Mouse (Mus musculus) lung, postnatal 0 days (tissue): Measurements from ENCODE around the gene Cul5.

Source experiments
- CTCF ChIP-seq: IDR thresholded peaks from 2 replicates; pipeline ENCODE4 v1.5.1; 2016; ENCODE audit warnings: antibody characterized with exemption, mild to moderate bottlenecking
- EP300 ChIP-seq: IDR thresholded peaks from 2 replicates; pipeline ENCODE4 v1.6.1; 2016; ENCODE audit warnings: antibody characterized with exemption, mild to moderate bottlenecking, control low read depth

GRCm38 (mm10) chr9:53666665-53667019 is 3.2 kb downstream of the Cul5 start:
- TF ChIP-seq CTCF (no peak), EP300 (no peak)
